Mouse (Mus musculus) gonadal fat pad, adult 2 months (tissue): ENCODE measurements around the gene Fbxo3. TPM values are rescaled to one million over a fixed set of nuclear protein-coding genes. Genes with fewer than 3 reads are reported as not detected.
"Not testable (repeated sequence)": the region's sequence is repeated elsewhere in the genome, so short reads cannot be mapped to it uniquely, and the experiment has no call there.

Source experiments
- DNase-seq: peaks from one replicate; pipeline ENCODE4 v3.0.0-alpha.2; 2012; ENCODE audit warnings: low read depth
- polyA plus RNA-seq: library from polyadenylated mRNA; depleted of rRNA; stranded (reverse); fragments of >200 nt; gene quantifications from 2 replicates; pipeline ENCODE4 v1.2.3, GENCODE M21; 2012; rRNA removed

Gene Fbxo3
- polyA plus RNA-seq: 26.4 and 28.4 TPM in 2 replicates

GRCm38 (mm10) chr2:104027458-104028138, at the start of gene Fbxo3:
Gene Fbxo3 (plus strand): TSS chr2:104027721.
- DNase-seq: no peak

- no peak for DNase-seq
Measured at GRCm38 (mm10) chr2:103982250-103982649, 45.3 kb upstream of the Fbxo3 start.

GRCm38 (mm10) chr2:103983146-103983545, 44.4 kb upstream of the Fbxo3 start:
- DNase-seq: no peak

- DNase-seq: not testable (repeated sequence)
Measured at GRCm38 (mm10) chr2:103987595-103987994, 39.9 kb upstream of the Fbxo3 start.

GRCm38 (mm10) chr2:103989724-103990123, 37.8 kb upstream of the Fbxo3 start:
- DNase-seq: no peak

- DNase-seq: no peak
Measured at GRCm38 (mm10) chr2:103991303-103991702, 36.2 kb upstream of the Fbxo3 start.

- no peak for DNase-seq
Measured at GRCm38 (mm10) chr2:103992162-103992561, 35.4 kb upstream of the Fbxo3 start.

GRCm38 (mm10) chr2:103992618-103993332, 34.7 kb upstream of the Fbxo3 start:
- no peak for DNase-seq

- no peak for DNase-seq
Measured at GRCm38 (mm10) chr2:104001076-104001475, 26.4 kb upstream of the Fbxo3 start.

- no peak for DNase-seq
Measured at GRCm38 (mm10) chr2:104001861-104002260, 25.7 kb upstream of the Fbxo3 start.

- DNase-seq: no peak
Measured at GRCm38 (mm10) chr2:104002711-104003413, 24.7 kb upstream of the Fbxo3 start.

GRCm38 (mm10) chr2:104007793-104008519, 19.6 kb upstream of the Fbxo3 start:
- DNase-seq: no peak

- not testable (repeated sequence) for DNase-seq
Measured at GRCm38 (mm10) chr2:104008853-104009252, 18.7 kb upstream of the Fbxo3 start.

GRCm38 (mm10) chr2:104023096-104023495, 4.4 kb upstream of the Fbxo3 start:
- DNase-seq: no peak

GRCm38 (mm10) chr2:104024656-104025055, 2.9 kb upstream of the Fbxo3 start:
- no peak for DNase-seq

GRCm38 (mm10) chr2:104028139-104028723, 710 bp downstream of the Fbxo3 start, which contains the start of gene 4931422A03Rik:
Gene 4931422A03Rik (minus strand): TSS chr2:104028361.
- DNase-seq: no peak

GRCm38 (mm10) chr2:104029074-104029473, 1.6 kb downstream of the Fbxo3 start:
- DNase-seq: no peak

- DNase-seq: no peak
Measured at GRCm38 (mm10) chr2:104030381-104030780, 2.9 kb downstream of the Fbxo3 start.

GRCm38 (mm10) chr2:104032056-104032455, 4.5 kb downstream of the Fbxo3 start:
- no peak for DNase-seq

- no peak for DNase-seq
Measured at GRCm38 (mm10) chr2:104034832-104035472, 7.4 kb downstream of the Fbxo3 start.

GRCm38 (mm10) chr2:104035595-104035994, 8.1 kb downstream of the Fbxo3 start:
- DNase-seq: no peak
